Mouse (Mus musculus): ENCODE measurements around the gene Pcx.

GRCm38 (mm10) chr19:4624406-4625178 is 114.3 kb downstream of the Pcx start:
- TF ChIP-seq CTCF (IDR thresholded peaks at IDR 0.05) (no peak), EP300 (IDR thresholded peaks at IDR 0.05) (no peak)
